Mouse (Mus musculus): ENCODE data around the gene Muc5ac. TPM values are rescaled to one million over a fixed set of nuclear protein-coding genes. Genes with fewer than 3 reads are reported as not detected.

The Muc5ac gene
- not detected in 2 replicates for polyA plus RNA-seq (2015; fragmentation: Nextera tagmentation; extraction: Ambion mirVana)

DNA sequence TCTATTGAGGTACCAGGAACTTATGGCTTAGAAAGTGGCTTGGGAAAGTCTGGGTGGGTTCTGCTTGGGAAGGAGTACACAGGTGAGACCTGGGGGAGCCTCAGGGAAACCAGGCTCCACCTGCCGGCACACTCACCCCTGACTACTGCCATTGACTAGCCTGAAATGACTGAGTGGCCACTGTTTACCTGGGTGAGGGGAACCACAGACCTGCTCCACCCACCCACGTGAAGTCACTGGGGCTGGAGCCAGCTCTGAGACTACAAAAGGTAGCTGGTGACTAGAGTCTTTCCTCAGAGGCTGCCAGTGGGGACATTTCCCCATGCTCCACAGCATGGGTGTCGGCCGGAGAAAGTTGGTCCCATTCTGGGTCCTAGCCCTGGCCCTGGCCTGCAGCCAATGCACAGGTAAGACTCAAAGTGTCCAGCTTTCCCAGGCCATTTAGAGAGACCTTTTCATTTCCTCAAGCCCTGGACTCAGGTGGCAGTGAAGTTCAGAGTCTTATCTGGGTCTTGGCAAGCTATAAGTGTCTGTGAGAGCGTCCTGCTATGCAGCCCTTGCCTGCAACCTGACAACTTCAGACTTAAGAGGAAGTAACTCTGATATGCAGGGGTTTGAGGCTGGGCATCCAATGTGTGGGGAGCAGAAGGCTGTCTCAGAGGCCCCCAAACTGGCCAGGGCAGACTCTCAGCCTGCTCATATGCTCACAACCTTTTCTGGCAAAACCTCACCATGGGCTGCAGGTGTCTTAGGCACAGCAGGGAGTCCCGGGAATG lies at the start of gene Muc5ac:
Gene Muc5ac, plus strand, starts transcription at position 296 of the 776 bp plus-strand sequence.
- Histone ChIP-seq H3K27ac (no peak within 1 kb of the TSS), H3K9me3 (no peaks in the 10 kb centered on the region), H3K27me3 (no peaks in the 10 kb centered on the region), H3K4me2 (replicated peaks) (no peak within 1 kb of the TSS), H3K4me1 (no peaks in the 10 kb centered on the region), H3K36me3 (no peaks in the 10 kb centered on the region), H3K4me3 (no peak within 1 kb of the TSS), H3K9ac (no peak within 1 kb of the TSS)
- 86% methylated on average over 6 of the region's 6 CpGs for WGBS
- ATAC-seq (ENCODE audit: low FRiP score, low read depth) = no peak

DNA sequence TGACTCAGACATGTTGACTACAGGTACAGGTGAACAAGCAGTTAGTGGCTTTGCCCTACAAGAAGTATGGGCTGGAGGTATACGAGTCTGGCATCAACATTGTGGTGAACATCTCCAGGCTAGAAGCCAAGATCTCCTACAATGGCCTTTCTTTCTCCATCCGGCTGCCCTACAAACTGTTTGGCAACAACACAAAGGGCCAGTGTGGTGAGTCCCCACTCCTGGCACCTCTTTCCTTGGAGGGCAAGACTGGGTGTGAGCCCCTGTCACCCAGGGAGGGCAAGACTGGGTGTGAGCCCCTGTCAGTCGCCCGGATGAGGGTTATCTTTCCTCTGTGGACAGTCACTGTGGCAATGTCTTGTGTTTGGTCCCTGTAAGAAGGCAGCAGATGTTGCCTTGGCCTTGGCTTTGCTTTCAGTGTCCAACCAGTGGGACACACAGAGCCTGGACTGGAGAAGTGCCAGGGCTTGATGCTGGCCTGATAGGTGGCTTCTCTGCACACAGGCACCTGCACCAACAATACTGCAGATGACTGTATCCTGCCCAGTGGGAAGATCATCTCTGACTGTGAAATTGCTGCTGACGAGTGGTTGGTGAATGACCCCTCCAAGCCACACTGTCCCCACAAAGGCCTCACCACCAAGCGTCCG lies 41.2 kb upstream of the Muc5ac start:
- 86% methylated on average over 7 of the region's 7 CpGs for WGBS
- H3K4me1 ChIP-seq = no peaks in the 10 kb centered on the region
- no peak for ATAC-seq (ENCODE audit: low FRiP score, low read depth)
- H3K27ac ChIP-seq = no peak overlapping the region
- H3K27me3 ChIP-seq = no peaks in the 10 kb centered on the region
- H3K9me3 ChIP-seq = no peaks in the 10 kb centered on the region
- no peak overlapping the region for H3K4me3 ChIP-seq
- H3K4me2 ChIP-seq (replicated peaks) = no peak overlapping the region
- H3K9ac ChIP-seq = no peak overlapping the region
- no peaks in the 10 kb centered on the region for H3K36me3 ChIP-seq

DNA sequence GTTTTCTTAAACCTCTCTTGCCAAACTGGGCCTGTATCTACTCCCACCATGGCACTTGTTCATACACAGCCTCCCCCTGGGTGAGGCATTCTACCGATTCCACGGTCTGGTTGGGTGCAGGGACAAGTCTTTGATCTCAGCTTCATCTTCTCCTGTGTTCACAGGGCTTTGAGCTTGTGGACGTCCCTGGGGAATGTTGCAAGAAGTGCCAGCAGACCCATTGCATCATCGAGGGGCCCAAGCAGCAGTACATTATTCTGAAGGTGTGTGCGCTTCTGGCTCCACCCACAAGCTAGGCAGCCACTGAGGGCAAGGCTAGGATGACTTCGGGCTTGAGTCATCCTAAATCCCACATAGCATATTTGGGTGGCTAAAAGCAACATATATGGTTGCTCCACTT lies 36.3 kb upstream of the Muc5ac start:
- no peak for ATAC-seq (ENCODE audit: low FRiP score, low read depth)
- WGBS = 80% methylated on average over 6 of the region's 6 CpGs
- H3K4me1 ChIP-seq = no peaks in the 10 kb centered on the region
- H3K27ac ChIP-seq = no peak overlapping the region
- no peaks in the 10 kb centered on the region for H3K27me3 ChIP-seq
- H3K4me2 ChIP-seq (replicated peaks) = no peak overlapping the region
- H3K36me3 ChIP-seq = no peaks in the 10 kb centered on the region
- H3K4me3 ChIP-seq = no peak overlapping the region
- H3K9ac ChIP-seq = no peak overlapping the region
- no peaks in the 10 kb centered on the region for H3K9me3 ChIP-seq

DNA sequence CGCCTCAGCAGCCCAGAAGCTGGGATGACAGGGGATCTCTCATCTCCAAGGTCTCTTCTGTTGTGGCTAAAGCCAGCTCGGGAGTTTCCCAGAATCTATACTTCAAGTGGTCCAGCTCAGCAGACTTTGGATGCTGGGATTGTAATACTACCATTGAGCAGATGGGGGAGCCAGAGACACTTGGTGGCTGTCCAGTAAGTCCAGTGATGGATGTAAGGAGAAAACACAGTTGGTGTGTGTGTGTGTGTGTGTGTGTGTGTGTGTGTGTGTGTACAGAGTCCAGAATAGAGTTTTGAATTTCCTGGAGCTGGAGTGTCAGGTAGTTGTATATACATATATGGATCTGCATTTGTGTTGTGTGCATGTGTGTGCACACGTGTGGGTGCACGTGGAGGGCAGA lies 32.9 kb upstream of the Muc5ac start:
- H3K27me3 ChIP-seq = no peaks in the 10 kb centered on the region
- H3K4me2 ChIP-seq (replicated peaks) = no peak overlapping the region
- H3K9ac ChIP-seq = no peak overlapping the region
- H3K4me3 ChIP-seq = no peak overlapping the region
- H3K36me3 ChIP-seq = no peaks in the 10 kb centered on the region
- H3K9me3 ChIP-seq = no peaks in the 10 kb centered on the region
- WGBS = 60% methylated on average over 4 of the region's 4 CpGs
- no peak overlapping the region for H3K27ac ChIP-seq
- H3K4me1 ChIP-seq = no peaks in the 10 kb centered on the region
- no peak for ATAC-seq (ENCODE audit: low FRiP score, low read depth)

DNA sequence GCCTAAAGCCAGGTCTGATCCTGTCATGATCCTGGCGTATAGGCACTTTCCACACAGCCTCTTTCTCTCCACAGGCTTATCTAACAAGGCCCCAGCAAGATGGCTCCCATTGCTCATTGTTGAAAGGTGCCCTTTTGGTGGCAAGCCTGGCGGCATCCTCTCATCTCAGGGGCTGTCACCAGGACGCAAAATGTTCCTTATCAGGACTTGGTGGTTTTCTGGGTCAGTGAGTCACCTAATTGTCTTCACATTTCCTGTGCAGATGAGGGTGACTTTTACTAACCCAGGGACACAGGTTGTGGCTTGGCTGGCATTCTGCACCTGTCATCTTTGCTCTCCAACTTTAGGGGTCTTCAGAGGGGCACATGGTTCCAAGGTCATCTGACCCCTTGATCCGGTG lies 30.5 kb upstream of the Muc5ac start:
- Histone ChIP-seq H3K9ac (no peak overlapping the region), H3K9me3 (no peaks in the 10 kb centered on the region), H3K4me1 (no peaks in the 10 kb centered on the region), H3K4me2 (replicated peaks) (no peak overlapping the region), H3K27me3 (no peaks in the 10 kb centered on the region), H3K27ac (no peak overlapping the region), H3K36me3 (no peaks in the 10 kb centered on the region), H3K4me3 (no peak overlapping the region)
- ATAC-seq (ENCODE audit: low FRiP score, low read depth) = no peak
- 72% methylated on average over 4 of the region's 4 CpGs for WGBS

DNA sequence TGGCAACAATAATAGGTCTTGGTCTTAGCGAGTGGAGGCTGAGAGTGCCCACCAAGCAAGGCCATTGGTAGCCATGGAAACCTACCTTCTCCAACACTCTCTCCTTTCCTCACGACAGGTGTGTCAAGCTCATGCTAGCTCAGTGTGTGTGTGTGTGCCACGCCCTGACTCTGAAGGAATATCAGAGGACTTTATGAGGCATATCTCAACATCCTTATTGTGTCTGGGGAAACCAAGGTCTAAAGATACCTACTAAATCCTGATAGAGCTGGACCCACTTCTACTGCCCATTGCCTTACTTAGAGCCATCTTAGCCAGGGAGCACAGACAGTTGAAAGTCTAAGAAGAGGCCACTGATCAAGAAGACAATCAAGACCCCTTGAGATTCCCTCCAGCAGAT lies 18.3 kb upstream of the Muc5ac start:
- H3K36me3 ChIP-seq = no peaks in the 10 kb centered on the region
- no peak overlapping the region for H3K4me3 ChIP-seq
- ATAC-seq (ENCODE audit: low FRiP score, low read depth) = no peak
- H3K9me3 ChIP-seq = no peaks in the 10 kb centered on the region
- no peak overlapping the region for H3K9ac ChIP-seq
- H3K27ac ChIP-seq = no peak overlapping the region
- WGBS = 84% methylated on average over 3 of the region's 3 CpGs
- H3K4me2 ChIP-seq (replicated peaks) = no peak overlapping the region
- no peaks in the 10 kb centered on the region for H3K27me3 ChIP-seq
- peaks cover 4% of the 10 kb centered on the region; the same call in 1 of the 2 replicates for H3K4me1 ChIP-seq

DNA sequence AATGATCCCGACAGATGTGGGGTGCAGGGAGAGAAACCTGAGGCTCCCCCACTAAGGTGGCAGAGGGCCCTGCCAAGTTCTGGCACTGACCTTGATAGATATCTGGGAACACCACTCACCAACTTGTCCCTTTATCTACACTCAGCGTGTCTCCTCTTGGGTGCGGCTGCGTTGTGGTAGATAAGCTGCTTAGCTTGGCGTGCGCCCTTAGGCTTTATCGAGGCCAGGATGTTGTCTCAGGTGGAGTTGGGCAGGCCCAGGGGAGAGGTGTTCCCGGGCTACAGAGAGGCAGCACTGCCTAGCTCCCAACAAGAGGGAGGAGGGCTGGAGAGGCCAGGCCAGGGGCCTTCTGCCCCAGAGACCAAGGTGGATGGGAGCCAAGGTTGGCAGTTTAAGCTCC lies 17.8 kb upstream of the Muc5ac start:
- 83% methylated on average over 8 of the region's 8 CpGs for WGBS
- no peak for ATAC-seq (ENCODE audit: low FRiP score, low read depth)

DNA sequence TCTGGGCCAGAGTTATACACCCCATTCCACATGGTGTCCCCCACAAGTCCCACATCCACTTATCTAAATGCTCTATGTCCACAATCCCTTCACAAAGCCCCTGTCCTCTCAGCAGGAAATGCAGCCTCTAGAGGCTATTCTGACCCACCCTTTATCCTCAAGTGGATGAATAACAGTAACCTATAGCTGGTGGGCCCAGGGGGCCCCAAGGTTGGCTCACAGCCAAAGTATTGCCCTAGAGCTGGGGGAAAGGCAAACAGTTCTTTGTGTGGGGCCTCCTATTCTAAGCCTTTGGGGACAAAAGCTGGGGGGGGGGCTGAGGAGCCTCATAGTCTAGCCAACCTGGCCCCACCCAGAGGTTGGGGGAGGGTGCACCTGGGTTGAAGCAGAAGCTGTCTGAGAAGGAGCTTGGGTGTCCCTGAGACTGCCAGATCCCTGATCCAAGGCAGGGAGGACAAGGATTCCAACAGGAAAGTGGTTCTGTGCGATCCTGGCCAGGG lies 16.7 kb upstream of the Muc5ac start:
- H3K4me1 ChIP-seq = peaks cover 4% of the 10 kb centered on the region; the same call in 1 of the 2 replicates
- H3K4me3 ChIP-seq = no peak overlapping the region
- no peak overlapping the region for H3K4me2 ChIP-seq (replicated peaks)
- no peaks in the 10 kb centered on the region for H3K27me3 ChIP-seq
- H3K36me3 ChIP-seq = no peaks in the 10 kb centered on the region
- no peak overlapping the region for H3K27ac ChIP-seq
- H3K9ac ChIP-seq = no peak overlapping the region
- no peaks in the 10 kb centered on the region for H3K9me3 ChIP-seq
- 77% methylated on average over 1 of the region's 1 CpGs for WGBS
- no peak for ATAC-seq (ENCODE audit: low FRiP score, low read depth)

More for the DNA sequence above, 17.8 kb upstream of the Muc5ac start:
- Histone ChIP-seq H3K27ac (no peak overlapping the region), H3K4me2 (replicated peaks) (no peak overlapping the region), H3K9ac (no peak overlapping the region), H3K9me3 (no peaks in the 10 kb centered on the region), H3K4me3 (no peak overlapping the region), H3K27me3 (no peaks in the 10 kb centered on the region), H3K36me3 (no peaks in the 10 kb centered on the region), H3K4me1 (peaks cover 4% of the 10 kb centered on the region; the same call in 1 of the 2 replicates)

DNA sequence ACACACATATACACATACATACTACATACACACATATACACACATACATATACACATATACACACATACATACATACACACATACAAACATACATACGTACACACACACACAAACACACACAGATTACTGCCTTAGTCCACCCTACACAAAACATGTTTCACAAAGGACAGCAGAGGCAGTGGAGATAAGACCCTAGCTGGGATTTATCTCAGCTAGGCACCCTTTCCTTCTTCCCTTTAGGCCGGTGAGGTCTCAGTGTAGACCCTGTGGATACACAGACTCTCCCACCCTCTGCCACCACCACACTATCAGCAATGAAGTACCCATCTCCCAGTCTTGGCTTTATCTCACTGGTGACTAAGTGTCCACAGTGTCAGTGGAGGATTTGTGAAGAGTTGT lies 13.9 kb upstream of the Muc5ac start:
- H3K4me3 ChIP-seq = no peak overlapping the region
- no peak overlapping the region for H3K27ac ChIP-seq
- ATAC-seq (ENCODE audit: low FRiP score, low read depth) = no peak
- no peaks in the 10 kb centered on the region for H3K36me3 ChIP-seq
- H3K4me1 ChIP-seq = peaks cover 4% of the 10 kb centered on the region; the same call in 1 of the 2 replicates
- no peaks in the 10 kb centered on the region for H3K27me3 ChIP-seq
- no peak overlapping the region for H3K4me2 ChIP-seq (replicated peaks)
- WGBS = 85% methylated on average over 2 of the region's 2 CpGs
- no peaks in the 10 kb centered on the region for H3K9me3 ChIP-seq
- no peak overlapping the region for H3K9ac ChIP-seq

DNA sequence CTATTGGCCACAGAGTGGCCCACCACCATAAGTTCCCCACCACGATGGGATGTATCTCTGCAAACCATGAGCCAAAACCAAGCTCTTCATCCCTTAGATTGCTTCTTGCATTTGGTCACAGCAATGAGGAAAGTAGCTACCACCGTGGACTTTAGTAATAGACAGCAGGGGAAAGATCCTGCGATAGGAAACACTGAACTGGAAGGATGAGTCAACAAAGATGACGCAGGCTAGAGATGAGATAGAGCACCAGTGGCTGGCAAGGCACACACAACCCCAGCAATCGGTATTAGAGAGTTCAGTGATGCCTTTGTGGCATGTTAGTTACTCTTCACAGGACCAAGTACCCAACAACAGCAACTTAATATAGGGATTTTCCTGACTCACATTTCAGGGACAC lies 12.6 kb upstream of the Muc5ac start:
- Histone ChIP-seq H3K4me2 (replicated peaks) (no peak overlapping the region), H3K4me3 (no peak overlapping the region), H3K4me1 (peaks cover 4% of the 10 kb centered on the region; the same call in 1 of the 2 replicates), H3K9me3 (no peaks in the 10 kb centered on the region), H3K27me3 (no peaks in the 10 kb centered on the region), H3K27ac (no peak overlapping the region), H3K36me3 (no peaks in the 10 kb centered on the region), H3K9ac (no peak overlapping the region)
- ATAC-seq (ENCODE audit: low FRiP score, low read depth) = no peak
- 86% methylated on average over 5 of the region's 5 CpGs for WGBS

DNA sequence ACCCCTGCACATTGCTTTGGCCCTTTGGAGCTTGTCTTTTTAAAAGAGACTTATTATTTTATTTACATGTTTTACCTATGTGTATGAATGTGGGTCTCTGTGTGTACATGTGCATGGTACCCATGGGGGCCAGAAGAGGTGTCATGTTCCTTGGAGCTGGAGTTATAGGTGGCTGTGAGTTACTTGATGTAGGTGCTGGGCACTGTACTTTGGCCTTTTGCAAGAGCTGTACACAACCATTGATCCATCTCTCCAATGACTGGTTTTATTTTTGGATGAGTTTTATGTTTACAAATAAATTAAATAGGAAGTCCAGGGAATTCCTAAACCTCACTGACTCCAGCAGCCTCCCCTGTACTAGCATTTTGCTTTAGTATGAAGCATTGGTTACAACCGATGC lies 5.5 kb downstream of the Muc5ac start:
- H3K9me3 ChIP-seq = peaks cover 16% of the 10 kb centered on the region
- no peak for ATAC-seq (ENCODE audit: low FRiP score, low read depth)
- no peaks in the 10 kb centered on the region for H3K27me3 ChIP-seq
- H3K36me3 ChIP-seq = no peaks in the 10 kb centered on the region
- H3K27ac ChIP-seq = no peak overlapping the region
- H3K4me2 ChIP-seq (replicated peaks) = no peak overlapping the region
- 95% methylated on average over 1 of the region's 1 CpGs for WGBS
- H3K4me1 ChIP-seq = no peaks in the 10 kb centered on the region
- no peak overlapping the region for H3K4me3 ChIP-seq
- no peak overlapping the region for H3K9ac ChIP-seq

DNA sequence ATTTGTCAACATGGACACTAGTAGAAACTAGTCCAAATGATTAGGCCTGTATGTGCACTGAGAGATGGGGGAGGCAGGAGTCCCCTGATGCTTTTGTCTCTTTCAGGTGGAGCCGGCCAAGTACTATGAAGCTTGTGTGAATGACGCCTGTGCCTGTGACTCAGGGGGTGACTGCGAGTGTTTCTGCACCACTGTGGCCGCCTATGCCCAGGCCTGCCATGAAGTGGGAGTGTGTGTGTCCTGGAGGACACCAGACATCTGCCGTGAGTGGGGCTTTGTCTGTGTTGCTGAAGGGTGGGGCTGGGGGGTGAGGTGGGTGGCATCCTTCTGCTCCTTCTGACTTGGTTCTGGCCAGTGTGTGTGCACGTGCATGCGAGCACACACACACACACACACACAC lies 14.4 kb downstream of the Muc5ac start:
- Histone ChIP-seq H3K4me2 (replicated peaks) (no peak overlapping the region), H3K36me3 (no peaks in the 10 kb centered on the region), H3K4me3 (no peak overlapping the region), H3K9ac (no peak overlapping the region), H3K27me3 (no peaks in the 10 kb centered on the region; the same call in 1 of the 2 replicates), H3K9me3 (peaks cover 7% of the 10 kb centered on the region), H3K4me1 (no peaks in the 10 kb centered on the region), H3K27ac (no peak overlapping the region)
- WGBS = 86% methylated on average over 7 of the region's 7 CpGs
- ATAC-seq (ENCODE audit: low FRiP score, low read depth) = no peak
